8 mouse cellular contexts compared by ENCODE assay signal in genomic region chr15:81355146-81355761, GRCm38 (mm10). TPM values are rescaled to one million over a fixed set of nuclear protein-coding genes. Genes with fewer than 3 reads are reported as not detected.
DNase-seq lines count a peak whose midpoint lies in the region; ATAC-seq lines count a peak whose summit lies in the region.
"Had no signal": no experiment of that assay in that cellular context is flagged by ENCODE, and none has a peak within 500 bp of the region (broad histone marks: within the 10 kb centered on the region; RNA-seq: fewer than 3 reads in every experiment).

No protein-coding gene starts in this region.

- no peak overlapping the region for H3K4me3 ChIP-seq in liver, embryonic 12.5 days

- no peak for ATAC-seq in liver, embryonic 12.5 days
- ATAC-seq in neutrophil, adult 5-6 weeks (ENCODE audit: extremely low read depth, insufficient number of reproducible peaks, low FRiP score, poor library complexity, severe bottlenecking), result peak; percentile 89

- WGBS in liver, embryonic 12.5 days (ENCODE audit: insufficient replicate concordance), result 45% methylated on average over 3 of the region's 3 CpGs

- DNase-seq in liver (peak; percentile 74), NIH3T3 (ENCODE audit: low read depth) (peak; percentile 61)
- peak; percentile 80 for DNase-seq in embryo, embryonic 10.5 days (ENCODE audit: low spot score)
- peak; percentile 76 to 80 for DNase-seq in kidney, postnatal 4 days
- DNase-seq in frontal cortex, postnatal 25 days (ENCODE audit: low spot score in 2 of 2), result no peak

- no peaks in the 10 kb centered on the region for H3K27me3 ChIP-seq in liver, embryonic 12.5 days (replicated peaks)

- H3K36me3 ChIP-seq in liver, embryonic 12.5 days, result 0 out of 2 replicates have a peak, but pooled peaks cover 2% of the 10 kb centered on the region

- peaks cover 31% of the 10 kb centered on the region for H3K4me1 ChIP-seq in liver, embryonic 12.5 days

- no peak overlapping the region for H3K27ac ChIP-seq in liver, embryonic 12.5 days

- no peak overlapping the region for H3K9ac ChIP-seq in liver, embryonic 12.5 days

- no peak overlapping the region for H3K4me2 ChIP-seq in liver, embryonic 12.5 days

- no peaks in the 10 kb centered on the region for H3K9me3 ChIP-seq in liver, embryonic 12.5 days (replicated peaks)

RNA-seq across cellular contexts. Expression of gene Slc25a17, which starts 5.4 kb away (rescaled TPM):
- 49.2 TPM in 2 replicates for polyA plus RNA-seq in liver, embryonic 12.5 days (2016; fragmentation: Nextera tagmentation; extraction: Ambion mirVana)
- 32.8 and 38.6 TPM in 2 replicates for total RNA-seq in neutrophil, adult 5-6 weeks (2017)

RNA-seq across cellular contexts. Expression of gene St13, which starts 44.6 kb away (rescaled TPM):
- polyA plus RNA-seq in liver, embryonic 12.5 days (2016; fragmentation: Nextera tagmentation; extraction: Ambion mirVana), result 105 TPM in 2 replicates
- total RNA-seq in neutrophil, adult 5-6 weeks (2017), result 129 and 135 TPM in 2 replicates

RNA-seq across cellular contexts. Expression of gene Xpnpep3, which starts 44.7 kb away (rescaled TPM):
- 10.1 and 10.5 TPM in 2 replicates for polyA plus RNA-seq in liver, embryonic 12.5 days (2016; fragmentation: Nextera tagmentation; extraction: Ambion mirVana)
- total RNA-seq in neutrophil, adult 5-6 weeks (2017), result 10.3 and 19.4 TPM in 2 replicates

RNA-seq across cellular contexts. Expression of gene Dnajb7, which starts 52.8 kb away (rescaled TPM):
- 1.2 and 1.3 TPM in 2 replicates for polyA plus RNA-seq in liver, embryonic 12.5 days (2016; fragmentation: Nextera tagmentation; extraction: Ambion mirVana)
- total RNA-seq in neutrophil, adult 5-6 weeks (2017), result not detected in 2 replicates
- total RNA-seq: heart, adult 18-20 months had no signal

Comparison
In these comparisons a context has a peak if more than half of its experiments do, and no peak if none do; other contexts are left out.
1. DNase-seq: peak in liver (single experiment), NIH3T3 (single experiment), embryo, embryonic 10.5 days (single experiment) and kidney, postnatal 4 days (2 of 2); none in frontal cortex, postnatal 25 days (0 of 2).